Mouse (Mus musculus): ENCODE results near the gene Lrriq1.

DNA sequence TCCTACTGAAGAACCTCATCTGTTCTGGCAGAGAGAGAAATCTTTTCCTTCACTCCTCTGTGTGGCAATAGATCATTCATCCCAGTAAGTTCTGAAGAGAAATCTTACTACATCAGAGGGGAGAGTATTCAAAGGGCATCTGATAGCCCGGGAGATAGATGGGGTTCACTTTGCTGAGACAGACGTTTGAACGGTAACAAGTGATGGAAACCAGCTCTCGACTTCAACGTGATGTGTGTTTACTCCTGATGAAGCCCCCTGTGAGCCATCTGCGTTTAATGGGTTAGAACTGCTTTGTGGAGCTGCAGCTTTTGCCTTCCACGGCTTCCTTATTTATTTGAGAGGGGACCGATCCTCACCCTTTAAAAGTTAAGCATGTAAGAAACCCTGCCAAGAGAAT is 235.2 kb downstream of the Lrriq1 start:
- TF ChIP-seq POLR2A (IDR thresholded peaks at IDR 0.05; ENCODE audit: borderline replicate concordance, extremely low read depth, insufficient read depth, insufficient read length, poor library complexity, severe bottlenecking): no peak
- no peak for TF ChIP-seq CTCF (IDR thresholded peaks at IDR 0.05; ENCODE audit: borderline replicate concordance, extremely low read depth, insufficient read depth, insufficient read length)
